Mouse (Mus musculus): ENCODE results near the gene Ptp4a2. TPM values are rescaled to one million over a fixed set of nuclear protein-coding genes. Genes with fewer than 3 reads are reported as not detected.

Ptp4a2 gene
- polyA plus RNA-seq, 1 experiment from 2014 or later = 383 TPM

- DNase-seq (ENCODE audit: low spot score) = no peak
- Histone ChIP-seq H3K9ac (ENCODE audit: low read depth, low read length) (no peak overlapping the region), H3K4me3 (replicated peaks; ENCODE audit: low read depth, low read length) (no peak overlapping the region), H3K27me3 (ENCODE audit: insufficient read depth, low read length) (no peaks in the 10 kb centered on the region), H3K4me2 (ENCODE audit: low read length) (no peak overlapping the region), H3K4me1 (replicated peaks; ENCODE audit: insufficient read depth, low read length) (no peaks in the 10 kb centered on the region; the same call in 1 of the 2 replicates), H3K9me3 (replicated peaks; ENCODE audit: low read length) (no peaks in the 10 kb centered on the region), H3K36me3 (ENCODE audit: insufficient read depth, low read length) (no peaks in the 10 kb centered on the region), H3K27ac (no peak overlapping the region)
- TF ChIP-seq CTCF (IDR thresholded peaks at IDR 0.05; ENCODE audit: low read depth) = no peak
- ATAC-seq (replicated peaks; ENCODE audit: low FRiP score, low read depth) = no peak
- 93% methylated on average over 8 of the region's 8 CpGs for WGBS
Observed at GRCm38 (mm10) chr4:129830343-129830944, 19.4 kb downstream of the Ptp4a2 start.

GRCm38 (mm10) chr4:129834581-129834980 lies 23.6 kb downstream of the Ptp4a2 start:
- Histone ChIP-seq H3K4me2 (ENCODE audit: low read length) (no peak overlapping the region), H3K36me3 (ENCODE audit: insufficient read depth, low read length) (no peaks in the 10 kb centered on the region), H3K9ac (ENCODE audit: low read depth, low read length) (no peak overlapping the region), H3K4me1 (replicated peaks; ENCODE audit: insufficient read depth, low read length) (no peaks in the 10 kb centered on the region), H3K4me3 (replicated peaks; ENCODE audit: low read depth, low read length) (no peak overlapping the region), H3K27ac (0 out of 2 replicates have a peak overlapping the region, but pooled peaks have one; percentile 34), H3K9me3 (replicated peaks; ENCODE audit: low read length) (no peaks in the 10 kb centered on the region), H3K27me3 (ENCODE audit: insufficient read depth, low read length) (no peaks in the 10 kb centered on the region)
- TF ChIP-seq CTCF (IDR thresholded peaks at IDR 0.05; ENCODE audit: low read depth) = no peak
- WGBS = 53% methylated on average over 6 of the region's 6 CpGs
- DNase-seq (ENCODE audit: low spot score) = no peak
- no peak for ATAC-seq (replicated peaks; ENCODE audit: low FRiP score, low read depth)

GRCm38 (mm10) chr4:129835296-129835695 lies 24.3 kb downstream of the Ptp4a2 start:
- DNase-seq (ENCODE audit: low spot score) (no peak), ATAC-seq (replicated peaks; ENCODE audit: low FRiP score, low read depth) (no peak)
- H3K4me3 ChIP-seq (replicated peaks; ENCODE audit: low read depth, low read length) = no peak overlapping the region
- H3K36me3 ChIP-seq (ENCODE audit: insufficient read depth, low read length) = peaks cover 5% of the 10 kb centered on the region; the same call in 1 of the 2 replicates
- no peak overlapping the region for H3K4me2 ChIP-seq (ENCODE audit: low read length)
- no peak for TF ChIP-seq CTCF (IDR thresholded peaks at IDR 0.05; ENCODE audit: low read depth)
- H3K9ac ChIP-seq (ENCODE audit: low read depth, low read length) = no peak overlapping the region
- H3K27me3 ChIP-seq (ENCODE audit: insufficient read depth, low read length) = no peaks in the 10 kb centered on the region
- WGBS = 79% methylated on average over 7 of the region's 7 CpGs
- no peaks in the 10 kb centered on the region for H3K4me1 ChIP-seq (replicated peaks; ENCODE audit: insufficient read depth, low read length)
- no peaks in the 10 kb centered on the region for H3K9me3 ChIP-seq (replicated peaks; ENCODE audit: low read length)
- no peak overlapping the region for H3K27ac ChIP-seq

- Histone ChIP-seq H3K27me3 (ENCODE audit: insufficient read depth, low read length) (no peaks in the 10 kb centered on the region), H3K36me3 (ENCODE audit: insufficient read depth, low read length) (peaks cover 22% of the 10 kb centered on the region), H3K4me1 (replicated peaks; ENCODE audit: insufficient read depth, low read length) (no peaks in the 10 kb centered on the region), H3K9me3 (replicated peaks; ENCODE audit: low read length) (no peaks in the 10 kb centered on the region), H3K27ac (no peak overlapping the region), H3K4me3 (replicated peaks; ENCODE audit: low read depth, low read length) (no peak overlapping the region), H3K9ac (ENCODE audit: low read depth, low read length) (no peak overlapping the region), H3K4me2 (ENCODE audit: low read length) (no peak overlapping the region)
- 88% methylated on average over 7 of the region's 7 CpGs for WGBS
- no peak for TF ChIP-seq CTCF (IDR thresholded peaks at IDR 0.05; ENCODE audit: low read depth)
- ATAC-seq (replicated peaks; ENCODE audit: low FRiP score, low read depth) = no peak
- no peak for DNase-seq (ENCODE audit: low spot score)
Observed at GRCm38 (mm10) chr4:129839866-129840555, 29.0 kb downstream of the Ptp4a2 start.

GRCm38 (mm10) chr4:129846823-129847222 lies 35.8 kb downstream of the Ptp4a2 start:
- peak; percentile 59 for TF ChIP-seq CTCF (IDR thresholded peaks at IDR 0.05; ENCODE audit: low read depth)
- H3K27ac ChIP-seq = no peak overlapping the region
- DNase-seq (ENCODE audit: low spot score) = no peak
- WGBS = 86% methylated on average over 9 of the region's 9 CpGs
- peaks cover 40% of the 10 kb centered on the region for H3K36me3 ChIP-seq (ENCODE audit: insufficient read depth, low read length)
- no peaks in the 10 kb centered on the region for H3K27me3 ChIP-seq (ENCODE audit: insufficient read depth, low read length)
- H3K4me3 ChIP-seq (replicated peaks; ENCODE audit: low read depth, low read length) = no peak overlapping the region
- H3K9me3 ChIP-seq (replicated peaks; ENCODE audit: low read length) = no peaks in the 10 kb centered on the region
- no peak overlapping the region for H3K4me2 ChIP-seq (ENCODE audit: low read length)
- H3K9ac ChIP-seq (ENCODE audit: low read depth, low read length) = no peak overlapping the region
- no peaks in the 10 kb centered on the region for H3K4me1 ChIP-seq (replicated peaks; ENCODE audit: insufficient read depth, low read length)
- ATAC-seq (replicated peaks; ENCODE audit: low FRiP score, low read depth) = no peak

- TF ChIP-seq CTCF (IDR thresholded peaks at IDR 0.05; ENCODE audit: low read depth) = peak; percentile 33; the same call in 1 of the 2 replicates
- no peak overlapping the region for H3K4me3 ChIP-seq (replicated peaks; ENCODE audit: low read depth, low read length)
- H3K27ac ChIP-seq = no peak overlapping the region
- H3K9me3 ChIP-seq (replicated peaks; ENCODE audit: low read length) = no peaks in the 10 kb centered on the region
- H3K4me2 ChIP-seq (ENCODE audit: low read length) = no peak overlapping the region
- no peaks in the 10 kb centered on the region for H3K4me1 ChIP-seq (replicated peaks; ENCODE audit: insufficient read depth, low read length)
- WGBS = 87% methylated on average over 2 of the region's 2 CpGs
- H3K9ac ChIP-seq (ENCODE audit: low read depth, low read length) = no peak overlapping the region
- ATAC-seq (replicated peaks; ENCODE audit: low FRiP score, low read depth) = no peak
- DNase-seq (ENCODE audit: low spot score) = no peak
- peaks cover 23% of the 10 kb centered on the region; the same call in 1 of the 2 replicates for H3K36me3 ChIP-seq (ENCODE audit: insufficient read depth, low read length)
- no peaks in the 10 kb centered on the region for H3K27me3 ChIP-seq (ENCODE audit: insufficient read depth, low read length)
Observed at GRCm38 (mm10) chr4:129850491-129850890, 39.5 kb downstream of the Ptp4a2 start.

Measured in kidney, postnatal 0 days (tissue).